Mouse (Mus musculus): ENCODE data around the gene Tec. TPM values are rescaled to one million over a fixed set of nuclear protein-coding genes. Genes with fewer than 3 reads are reported as not detected.

Tec gene
- total RNA-seq, 1 experiment: 4.7 TPM

GRCm38 (mm10) chr5:72896478-72897279 lies 28.4 kb upstream of the Tec start:
- Histone ChIP-seq H3K9me3 (ENCODE audit: control insufficient read depth, insufficient read depth, low read depth, low read length) (no peaks in the 10 kb centered on the region), H3K4me1 (ENCODE audit: control insufficient read depth in 2 of 2, insufficient read depth in 2 of 2, low read length in 2 of 2, poor library complexity in 1 of 2) (peaks cover 10 to 35% of the 10 kb centered on the region in 2 experiments), H3K27ac (ENCODE audit: insufficient read depth, low read depth, low read length, poor library complexity, severe bottlenecking) (no peak overlapping the region), H3K4me3 (ENCODE audit: insufficient read depth in 1 of 2, low read depth in 1 of 2, low read length in 2 of 2, poor library complexity in 1 of 2, severe bottlenecking in 1 of 2) (no peak overlapping the region), H3K9ac (ENCODE audit: insufficient read depth, low read depth, low read length, poor library complexity, severe bottlenecking) (no peak overlapping the region), H3K36me3 (ENCODE audit: control insufficient read depth, insufficient read depth, low read length, poor library complexity, severe bottlenecking) (no peaks in the 10 kb centered on the region)
- in situ Hi-C loops (cut with MboI; ENCODE audit: low sequenced_read_pairs in 2 of 2, unreplicated experiment in 2 of 2): no loop called here
- no peak for DNase-seq (ENCODE audit: low read depth, low spot score)
- no peak for TF ChIP-seq HCFC1 (IDR thresholded peaks at IDR 0.05; ENCODE audit: borderline replicate concordance, insufficient read depth, low read length)

GRCm38 (mm10) chr5:72895261-72895660 lies 27.0 kb upstream of the Tec start:
- Histone ChIP-seq H3K36me3 (ENCODE audit: control insufficient read depth, insufficient read depth, low read length, poor library complexity, severe bottlenecking) (no peaks in the 10 kb centered on the region), H3K4me3 (ENCODE audit: insufficient read depth in 1 of 2, low read depth in 1 of 2, low read length in 2 of 2, poor library complexity in 1 of 2, severe bottlenecking in 1 of 2) (no peak overlapping the region), H3K4me1 (ENCODE audit: control insufficient read depth in 2 of 2, insufficient read depth in 2 of 2, low read length in 2 of 2, poor library complexity in 1 of 2) (peaks cover 6 to 27% of the 10 kb centered on the region in 2 experiments), H3K9me3 (ENCODE audit: control insufficient read depth, insufficient read depth, low read depth, low read length) (no peaks in the 10 kb centered on the region), H3K27ac (ENCODE audit: insufficient read depth, low read depth, low read length, poor library complexity, severe bottlenecking) (no peak overlapping the region), H3K9ac (ENCODE audit: insufficient read depth, low read depth, low read length, poor library complexity, severe bottlenecking) (no peak overlapping the region)
- no peak for TF ChIP-seq MAFK (IDR thresholded peaks at IDR 0.05; ENCODE audit: insufficient read depth, low read depth, low read length)
- DNase-seq (ENCODE audit: low read depth, low spot score): no peak
- in situ Hi-C loops (cut with MboI; ENCODE audit: low sequenced_read_pairs in 2 of 2, unreplicated experiment in 2 of 2): no loop called here

DNA sequence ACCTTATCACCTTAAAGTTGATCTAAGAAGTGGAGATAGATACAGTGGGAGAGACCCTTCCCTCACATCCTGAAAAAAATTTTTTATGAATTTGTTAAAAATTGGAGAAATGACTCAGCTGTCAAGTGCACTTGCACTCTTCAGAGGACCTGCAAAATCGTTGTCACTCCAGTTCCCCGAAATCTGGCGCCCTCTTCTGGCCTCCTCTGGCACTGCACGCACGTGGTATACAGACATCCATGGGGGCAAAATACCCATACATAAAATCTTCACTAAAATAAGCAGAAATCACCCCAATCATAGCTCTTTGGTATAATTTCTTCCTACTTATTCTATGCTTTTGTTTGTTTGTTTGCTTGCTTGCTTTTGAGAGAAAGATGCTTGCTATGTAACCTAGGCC lies 25.7 kb upstream of the Tec start:
- Histone ChIP-seq H3K9me3 (ENCODE audit: control insufficient read depth, insufficient read depth, low read depth, low read length) (no peaks in the 10 kb centered on the region), H3K4me3 (ENCODE audit: insufficient read depth in 1 of 2, low read depth in 1 of 2, low read length in 2 of 2, poor library complexity in 1 of 2, severe bottlenecking in 1 of 2) (no peak overlapping the region), H3K27ac (ENCODE audit: insufficient read depth, low read depth, low read length, poor library complexity, severe bottlenecking) (no peak overlapping the region), H3K4me1 (ENCODE audit: control insufficient read depth in 2 of 2, insufficient read depth in 2 of 2, low read length in 2 of 2, poor library complexity in 1 of 2) (peaks cover 6 to 23% of the 10 kb centered on the region in 2 experiments), H3K36me3 (ENCODE audit: control insufficient read depth, insufficient read depth, low read length, poor library complexity, severe bottlenecking) (no peaks in the 10 kb centered on the region), H3K9ac (ENCODE audit: insufficient read depth, low read depth, low read length, poor library complexity, severe bottlenecking) (no peak overlapping the region)
- no peak for DNase-seq (ENCODE audit: low read depth, low spot score)
- in situ Hi-C loops (cut with MboI; ENCODE audit: low sequenced_read_pairs in 2 of 2, unreplicated experiment in 2 of 2): no loop called here
- TF ChIP-seq CHD2 (IDR thresholded peaks at IDR 0.05; ENCODE audit: low read depth, low read length) (no peak), MAFK (IDR thresholded peaks at IDR 0.05; ENCODE audit: insufficient read depth, low read depth, low read length) (no peak), ZNF384 (IDR thresholded peaks at IDR 0.05; ENCODE audit: low read depth, low read length) (no peak), HCFC1 (IDR thresholded peaks at IDR 0.05; ENCODE audit: borderline replicate concordance, insufficient read depth, low read length) (no peak), ZC3H11A (IDR thresholded peaks at IDR 0.05; ENCODE audit: borderline replicate concordance, low read depth, low read length) (0 out of 2 replicates have a peak, but pooled peaks have one; percentile 9)

- Histone ChIP-seq H3K4me1 (ENCODE audit: control insufficient read depth in 2 of 2, insufficient read depth in 2 of 2, low read length in 2 of 2, poor library complexity in 1 of 2) (peaks cover 4 to 6% of the 10 kb centered on the region in 2 experiments; a peak in 3 of 4 replicates), H3K4me3 (ENCODE audit: insufficient read depth in 1 of 2, low read depth in 1 of 2, low read length in 2 of 2, poor library complexity in 1 of 2, severe bottlenecking in 1 of 2) (no peak overlapping the region), H3K27ac (ENCODE audit: insufficient read depth, low read depth, low read length, poor library complexity, severe bottlenecking) (no peak overlapping the region), H3K9me3 (ENCODE audit: control insufficient read depth, insufficient read depth, low read depth, low read length) (no peaks in the 10 kb centered on the region), H3K9ac (ENCODE audit: insufficient read depth, low read depth, low read length, poor library complexity, severe bottlenecking) (peak overlapping the region; percentile 38; the same call in 1 of the 2 replicates), H3K36me3 (ENCODE audit: control insufficient read depth, insufficient read depth, low read length, poor library complexity, severe bottlenecking) (no peaks in the 10 kb centered on the region)
- in situ Hi-C loops (cut with MboI; ENCODE audit: low sequenced_read_pairs in 2 of 2, unreplicated experiment in 2 of 2): no loop called here
- TF ChIP-seq ZC3H11A (IDR thresholded peaks at IDR 0.05; ENCODE audit: borderline replicate concordance, low read depth, low read length) (peak; percentile 2; the same call in 1 of the 2 replicates), ZNF384 (IDR thresholded peaks at IDR 0.05; ENCODE audit: low read depth, low read length) (no peak)
- DNase-seq (ENCODE audit: low read depth, low spot score): no peak
These were observed 23.3 kb upstream of the Tec start for GRCm38 (mm10) chr5:72891534-72891933.

GRCm38 (mm10) chr5:72888260-72888659 lies 20.0 kb upstream of the Tec start:
- in situ Hi-C loops (cut with MboI; ENCODE audit: low sequenced_read_pairs in 2 of 2, unreplicated experiment in 2 of 2): no loop called here
- DNase-seq (ENCODE audit: low read depth, low spot score): no peak

More at GRCm38 (mm10) chr5:72888260-72888659, 20.0 kb upstream of the Tec start:
- Histone ChIP-seq H3K9me3 (ENCODE audit: control insufficient read depth, insufficient read depth, low read depth, low read length) (no peaks in the 10 kb centered on the region), H3K27ac (ENCODE audit: insufficient read depth, low read depth, low read length, poor library complexity, severe bottlenecking) (no peak overlapping the region), H3K9ac (ENCODE audit: insufficient read depth, low read depth, low read length, poor library complexity, severe bottlenecking) (no peak overlapping the region), H3K4me3 (ENCODE audit: insufficient read depth in 1 of 2, low read depth in 1 of 2, low read length in 2 of 2, poor library complexity in 1 of 2, severe bottlenecking in 1 of 2) (no peak overlapping the region), H3K36me3 (ENCODE audit: control insufficient read depth, insufficient read depth, low read length, poor library complexity, severe bottlenecking) (no peaks in the 10 kb centered on the region), H3K4me1 (ENCODE audit: control insufficient read depth in 2 of 2, insufficient read depth in 2 of 2, low read length in 2 of 2, poor library complexity in 1 of 2) (no peaks in the 10 kb centered on the region; a peak in 1 of 4 replicates)
- TF ChIP-seq CHD2 (IDR thresholded peaks at IDR 0.05; ENCODE audit: low read depth, low read length) (no peak), MAFK (IDR thresholded peaks at IDR 0.05; ENCODE audit: insufficient read depth, low read depth, low read length) (no peak), HCFC1 (IDR thresholded peaks at IDR 0.05; ENCODE audit: borderline replicate concordance, insufficient read depth, low read length) (no peak), ZNF384 (IDR thresholded peaks at IDR 0.05; ENCODE audit: low read depth, low read length) (no peak), ZC3H11A (IDR thresholded peaks at IDR 0.05; ENCODE audit: borderline replicate concordance, low read depth, low read length) (no peak)

Measured in ES-E14 (cell line).